In genomic region chr1:88594484-88595254, GRCm38 (mm10) we compare ENCODE assay signal across 15 mouse cellular contexts.
DNase-seq lines count a peak whose midpoint lies in the region; ATAC-seq lines count a peak whose summit lies in the region.
"Had no signal": no experiment of that assay in that cellular context is flagged by ENCODE, and none has a peak within 500 bp of the region (broad histone marks: within the 10 kb centered on the region; RNA-seq: fewer than 3 reads in every experiment).

No protein-coding gene starts in this region.

- H3K4me1 ChIP-seq in hindbrain, embryonic 16.5 days (ENCODE audit: control insufficient read depth, insufficient read depth, low read depth, low read length) = peaks cover 4% of the 10 kb centered on the region; the same call in 1 of the 2 replicates
- no peaks in the 10 kb centered on the region for H3K4me1 ChIP-seq in hindbrain, embryonic 11.5 days (replicated peaks; ENCODE audit: control insufficient read depth, insufficient read depth, low read length)

- H3K4me2 ChIP-seq in hindbrain, embryonic 16.5 days (ENCODE audit: low read length) = no peak overlapping the region
- H3K4me2 ChIP-seq in hindbrain, embryonic 11.5 days (replicated peaks; ENCODE audit: low read depth, low read length) = no peak overlapping the region
- H3K4me2 ChIP-seq: heart, embryonic 15.5 days; hindbrain, embryonic 15.5 days; limb, embryonic 15.5 days; lung, embryonic 14.5 days had no signal

- WGBS in hindbrain, embryonic 16.5 days = 30% methylated on average over 9 of the region's 9 CpGs
- WGBS in hindbrain, embryonic 11.5 days = 53% methylated on average over 9 of the region's 9 CpGs

- ATAC-seq in hindbrain, embryonic 16.5 days = peak; percentile 42; the same call in 1 of the 2 replicates
- no peak for ATAC-seq in hindbrain, embryonic 11.5 days (ENCODE audit: low FRiP score)

- no peak for DNase-seq in hindbrain, embryonic 11.5 days (ENCODE audit: low spot score)
- DNase-seq in right cerebral cortex, postnatal 10 days (ENCODE audit: low spot score in 2 of 2) = peak; percentile 65 to 74
- DNase-seq in right cerebral cortex, postnatal 36 days (ENCODE audit: low spot score in 2 of 2) = no peak
- peak; percentile 47 to 50 for DNase-seq in layer of hippocampus, postnatal 10 days (ENCODE audit: low spot score in 2 of 2)
- peak; percentile 24 for DNase-seq in right cerebral cortex, postnatal 4 days
- no peak for DNase-seq in Muller cell, postnatal 12 days (ENCODE audit: inconsistent ontology term)
- DNase-seq in urinary bladder, postnatal 36 days (ENCODE audit: low spot score in 2 of 2) = no peak
- DNase-seq: adrenal gland, postnatal 10 days; lung, embryonic 14.5 days had no signal

- H3K4me3 ChIP-seq in hindbrain, embryonic 16.5 days (ENCODE audit: low read length) = no peak overlapping the region
- no peak overlapping the region for H3K4me3 ChIP-seq in hindbrain, embryonic 11.5 days (ENCODE audit: low read depth, low read length)
- H3K4me3 ChIP-seq: heart, embryonic 15.5 days; hindbrain, embryonic 15.5 days; limb, embryonic 15.5 days; megakaryocyte, embryonic 14.5 days had no signal

- H3K9ac ChIP-seq in hindbrain, embryonic 16.5 days (ENCODE audit: low read depth, low read length) = no peak overlapping the region
- H3K9ac ChIP-seq in hindbrain, embryonic 11.5 days (ENCODE audit: low read depth, low read length) = no peak overlapping the region
- H3K9ac ChIP-seq: heart, embryonic 15.5 days; hindbrain, embryonic 15.5 days; limb, embryonic 15.5 days; lung, embryonic 14.5 days had no signal

- no peak overlapping the region for H3K27ac ChIP-seq in hindbrain, embryonic 16.5 days (ENCODE audit: low read depth, low read length)
- H3K27ac ChIP-seq in hindbrain, embryonic 11.5 days (ENCODE audit: low read depth, low read length) = no peak overlapping the region
- H3K27ac ChIP-seq: heart, embryonic 15.5 days; hindbrain, embryonic 15.5 days; limb, embryonic 15.5 days had no signal

- H3K36me3 ChIP-seq in hindbrain, embryonic 16.5 days (ENCODE audit: control insufficient read depth, insufficient read depth, low read length) = no peaks in the 10 kb centered on the region
- H3K36me3 ChIP-seq in hindbrain, embryonic 11.5 days (ENCODE audit: control insufficient read depth, insufficient read depth, low read length) = no peaks in the 10 kb centered on the region
- H3K36me3 ChIP-seq: G1E; heart, embryonic 15.5 days; hindbrain, embryonic 15.5 days; limb, embryonic 15.5 days had no signal

- H3K9me3 ChIP-seq in hindbrain, embryonic 16.5 days (ENCODE audit: control insufficient read depth, low read length) = no peaks in the 10 kb centered on the region
- H3K9me3 ChIP-seq in hindbrain, embryonic 11.5 days (ENCODE audit: control insufficient read depth, low read length) = no peaks in the 10 kb centered on the region
- H3K9me3 ChIP-seq: G1E; heart, embryonic 15.5 days; hindbrain, embryonic 15.5 days; limb, embryonic 15.5 days; megakaryocyte, embryonic 14.5 days had no signal

- H3K27me3 ChIP-seq in hindbrain, embryonic 16.5 days (replicated peaks; ENCODE audit: control insufficient read depth, insufficient read depth, low read length) = no peaks in the 10 kb centered on the region
- no peaks in the 10 kb centered on the region for H3K27me3 ChIP-seq in hindbrain, embryonic 11.5 days (ENCODE audit: control insufficient read depth, insufficient read depth, low read length)
- H3K27me3 ChIP-seq: heart, embryonic 15.5 days; hindbrain, embryonic 15.5 days; limb, embryonic 15.5 days had no signal

Comparison
In these comparisons a context has a peak if more than half of its experiments do, and no peak if none do; other contexts are left out.
1. DNase-seq: peak in right cerebral cortex, postnatal 10 days (2 of 2), layer of hippocampus, postnatal 10 days (2 of 2) and right cerebral cortex, postnatal 4 days (single experiment); none in hindbrain, embryonic 11.5 days (single experiment), right cerebral cortex, postnatal 36 days (0 of 2), Muller cell, postnatal 12 days (single experiment) and urinary bladder, postnatal 36 days (0 of 2).